Comparison of ENCODE assay signal across 12 mouse cellular contexts in genomic region chr5:137553898-137554297, GRCm38 (mm10). TPM values are rescaled to one million over a fixed set of nuclear protein-coding genes. Genes with fewer than 3 reads are reported as not detected.
DNase-seq lines count a peak whose midpoint lies in the region; ATAC-seq and TF ChIP-seq lines count a peak whose summit lies in the region.
"Had no signal": no experiment of that assay in that cellular context is flagged by ENCODE, and none has a peak within 500 bp of the region (broad histone marks: within the 10 kb centered on the region; RNA-seq: fewer than 3 reads in every experiment).

No protein-coding gene starts in this region.

- H3K4me3 ChIP-seq in cerebellum, adult 2 months (replicated peaks; ENCODE audit: insufficient read depth, low read depth, low read length): peak overlapping the region; percentile 96
- peak overlapping the region; percentile 70 for H3K4me3 ChIP-seq in cortical plate, adult 2 months (ENCODE audit: insufficient read depth, low read length)
- H3K4me3 ChIP-seq in hindbrain, embryonic 11.5 days (ENCODE audit: low read depth, low read length): peak overlapping the region; percentile 45
- H3K4me3 ChIP-seq in midbrain, embryonic 13.5 days (replicated peaks): peak overlapping the region; percentile 71
- H3K4me3 ChIP-seq: lung, embryonic 15.5 days had no signal

- 42% methylated on average over 11 of the region's 11 CpGs for WGBS in cerebellum, adult 2 months
- WGBS in hindbrain, embryonic 11.5 days: 50% methylated on average over 11 of the region's 11 CpGs
- 53% methylated on average over 11 of the region's 11 CpGs for WGBS in midbrain, embryonic 13.5 days

- peak; percentile 27; the same call in 1 of the 2 replicates for ATAC-seq in hindbrain, embryonic 11.5 days (ENCODE audit: low FRiP score)
- peak; percentile 60 for ATAC-seq in midbrain, embryonic 13.5 days
- ATAC-seq: Patski had no signal

- H3K4me1 ChIP-seq in cerebellum, adult 2 months (ENCODE audit: control insufficient read depth, insufficient read depth, low read length): peaks cover 13% of the 10 kb centered on the region
- H3K4me1 ChIP-seq in cortical plate, adult 2 months (ENCODE audit: control insufficient read depth, insufficient read depth, low read length): no peaks in the 10 kb centered on the region
- H3K4me1 ChIP-seq in hindbrain, embryonic 11.5 days (replicated peaks; ENCODE audit: control insufficient read depth, insufficient read depth, low read length): no peaks in the 10 kb centered on the region
- H3K4me1 ChIP-seq in midbrain, embryonic 13.5 days (replicated peaks): peaks cover 13% of the 10 kb centered on the region
- H3K4me1 ChIP-seq: lung, embryonic 15.5 days had no signal

- H3K27ac ChIP-seq in cerebellum, adult 2 months (ENCODE audit: insufficient read depth, low read length): no peak overlapping the region
- no peak overlapping the region for H3K27ac ChIP-seq in cortical plate, adult 2 months (ENCODE audit: insufficient read depth, low read length)
- H3K27ac ChIP-seq in hindbrain, embryonic 11.5 days (ENCODE audit: low read depth, low read length): no peak overlapping the region
- H3K27ac ChIP-seq in midbrain, embryonic 13.5 days: peak overlapping the region; percentile 79
- H3K27ac ChIP-seq: lung, embryonic 15.5 days had no signal

- H3K36me3 ChIP-seq in hindbrain, embryonic 11.5 days (ENCODE audit: control insufficient read depth, insufficient read depth, low read length): no peaks in the 10 kb centered on the region
- H3K36me3 ChIP-seq in midbrain, embryonic 13.5 days: no peaks in the 10 kb centered on the region
- H3K36me3 ChIP-seq: lung, embryonic 15.5 days had no signal

- H3K4me2 ChIP-seq in hindbrain, embryonic 11.5 days (replicated peaks; ENCODE audit: low read depth, low read length): peak overlapping the region; percentile 35
- peak overlapping the region; percentile 74 for H3K4me2 ChIP-seq in midbrain, embryonic 13.5 days (replicated peaks)

- peak overlapping the region; percentile 58 for H3K9ac ChIP-seq in hindbrain, embryonic 11.5 days (ENCODE audit: low read depth, low read length)
- peak overlapping the region; percentile 87 for H3K9ac ChIP-seq in midbrain, embryonic 13.5 days (replicated peaks)
- H3K9ac ChIP-seq: lung, embryonic 15.5 days had no signal

- no peaks in the 10 kb centered on the region for H3K27me3 ChIP-seq in cerebellum, adult 2 months (ENCODE audit: control insufficient read depth, insufficient read depth, low read length)
- no peaks in the 10 kb centered on the region; the same call in 1 of the 2 replicates for H3K27me3 ChIP-seq in hindbrain, embryonic 11.5 days (ENCODE audit: control insufficient read depth, insufficient read depth, low read length)
- H3K27me3 ChIP-seq in midbrain, embryonic 13.5 days: no peaks in the 10 kb centered on the region

- no peak for DNase-seq in cerebellum, adult 2 months
- no peak for DNase-seq in cerebellum, postnatal 14 days
- DNase-seq in hindbrain, embryonic 11.5 days (ENCODE audit: low spot score): no peak
- DNase-seq in heart, adult 11 months: no peak
- no peak for DNase-seq in natural killer cell, adult 2 months (ENCODE audit: low spot score in 2 of 2)
- DNase-seq in left cerebral cortex, postnatal 10 days (ENCODE audit: extremely low spot score in 1 of 2, low spot score in 2 of 2): no peak

- H3K9me3 ChIP-seq in hindbrain, embryonic 11.5 days (ENCODE audit: control insufficient read depth, low read length): no peaks in the 10 kb centered on the region
- H3K9me3 ChIP-seq in midbrain, embryonic 13.5 days: no peaks in the 10 kb centered on the region
- H3K9me3 ChIP-seq: lung, embryonic 15.5 days had no signal

- no peak for TF ChIP-seq POLR2A in cerebellum, adult 2 months (IDR thresholded peaks at IDR 0.05; ENCODE audit: borderline replicate concordance, insufficient read depth, low read length)
- TF ChIP-seq POLR2A in cortical plate, adult 2 months (IDR thresholded peaks at IDR 0.05; ENCODE audit: extremely low read depth, insufficient read depth, low read length): no peak

- TF ChIP-seq CTCF in cerebellum, adult 2 months (IDR thresholded peaks at IDR 0.05; ENCODE audit: borderline replicate concordance, insufficient read depth, low read depth, low read length): no peak
- no peak for TF ChIP-seq CTCF in cortical plate, adult 2 months (IDR thresholded peaks at IDR 0.05; ENCODE audit: extremely low read depth, insufficient read depth, low read length)

- intact Hi-C loops in left cerebral cortex, postnatal 10 days (cut with DNase I): no loop called here

RNA-seq across cellular contexts. Expression of gene Actl6b, which starts 0.6 kb away (rescaled TPM):
- 125 and 135 TPM in 2 replicates for polyA plus RNA-seq in cerebellum, adult 2 months (2012; rRNA removed)
- polyA plus RNA-seq in cortical plate, adult 2 months (2012; rRNA removed): 179 and 199 TPM in 2 replicates
- 45.4 and 47.6 TPM in 2 replicates for polyA plus RNA-seq in hindbrain, embryonic 11.5 days (2014; fragmentation: Nextera tagmentation; extraction: Ambion mirVana)
- polyA plus RNA-seq in midbrain, embryonic 13.5 days (2015; fragmentation: Nextera tagmentation; extraction: Ambion mirVana): 231 and 235 TPM in 2 replicates
- total RNA-seq in left cerebral cortex, postnatal 10 days (2021): 100 to 1,000 TPM; 151 to 152 TPM
- polyA plus RNA-seq: Patski; spleen, adult 2 months had no signal

RNA-seq across cellular contexts. Expression of gene Tfr2, which starts 15.7 kb away (rescaled TPM):
- 6.7 and 6.8 TPM in 2 replicates for polyA plus RNA-seq in cerebellum, adult 2 months (2012; rRNA removed)
- 22.3 and 25.5 TPM in 2 replicates for polyA plus RNA-seq in cortical plate, adult 2 months (2012; rRNA removed)
- 2.5 and 2.7 TPM in 2 replicates for polyA plus RNA-seq in hindbrain, embryonic 11.5 days (2014; fragmentation: Nextera tagmentation; extraction: Ambion mirVana)
- polyA plus RNA-seq in midbrain, embryonic 13.5 days (2015; fragmentation: Nextera tagmentation; extraction: Ambion mirVana): 2.4 and 3.6 TPM in 2 replicates
- 10 to 100 TPM; 23.7 to 26.7 TPM for total RNA-seq in left cerebral cortex, postnatal 10 days (2021)
- polyA plus RNA-seq: Patski had no signal

RNA-seq across cellular contexts. Expression of gene Gnb2, which starts 20.6 kb away (rescaled TPM):
- 410 and 442 TPM in 2 replicates for polyA plus RNA-seq in cerebellum, adult 2 months (2012; rRNA removed)
- 653 and 687 TPM in 2 replicates for polyA plus RNA-seq in cortical plate, adult 2 months (2012; rRNA removed)
- 475 and 483 TPM in 2 replicates for polyA plus RNA-seq in hindbrain, embryonic 11.5 days (2014; fragmentation: Nextera tagmentation; extraction: Ambion mirVana)
- 520 and 545 TPM in 2 replicates for polyA plus RNA-seq in midbrain, embryonic 13.5 days (2015; fragmentation: Nextera tagmentation; extraction: Ambion mirVana)
- total RNA-seq in left cerebral cortex, postnatal 10 days (2021): 1,000 to 10,000 TPM in 1 of 2 experiments, 100 to 1,000 TPM in 1; 996 to 1,005 TPM

RNA-seq across cellular contexts. Expression of gene Epo, which starts 20.9 kb away (rescaled TPM):
- polyA plus RNA-seq in cerebellum, adult 2 months (2012; rRNA removed): not detected in 2 replicates
- polyA plus RNA-seq in cortical plate, adult 2 months (2012; rRNA removed): not detected in 2 replicates
- 0.38 and 1.1 TPM in 2 replicates for polyA plus RNA-seq in hindbrain, embryonic 11.5 days (2014; fragmentation: Nextera tagmentation; extraction: Ambion mirVana)
- not detected in 2 replicates for polyA plus RNA-seq in midbrain, embryonic 13.5 days (2015; fragmentation: Nextera tagmentation; extraction: Ambion mirVana)
- not detected for total RNA-seq in left cerebral cortex, postnatal 10 days (2021)
- polyA plus RNA-seq: heart, embryonic 14.5 days; Patski; spleen, adult 2 months had no signal

RNA-seq across cellular contexts. Expression of gene Gigyf1, which starts 35.5 kb away (rescaled TPM):
- 59.8 and 61.2 TPM in 2 replicates for polyA plus RNA-seq in cerebellum, adult 2 months (2012; rRNA removed)
- 41.0 and 50.2 TPM in 2 replicates for polyA plus RNA-seq in cortical plate, adult 2 months (2012; rRNA removed)
- 10.6 and 15.4 TPM in 2 replicates for polyA plus RNA-seq in hindbrain, embryonic 11.5 days (2014; fragmentation: Nextera tagmentation; extraction: Ambion mirVana)
- polyA plus RNA-seq in midbrain, embryonic 13.5 days (2015; fragmentation: Nextera tagmentation; extraction: Ambion mirVana): 19.6 and 20.5 TPM in 2 replicates
- total RNA-seq in left cerebral cortex, postnatal 10 days (2021): 10 to 100 TPM; 43.0 TPM

Comparison
In these comparisons a context has a peak if more than half of its experiments do, and no peak if none do; other contexts are left out.
1. H3K4me3 ChIP-seq: peak in every context shown above with its lines; median percentile 96 in cerebellum, adult 2 months; 71 in midbrain, embryonic 13.5 days; 70 in cortical plate, adult 2 months; 45 in hindbrain, embryonic 11.5 days.